In the genomic region with DNA sequence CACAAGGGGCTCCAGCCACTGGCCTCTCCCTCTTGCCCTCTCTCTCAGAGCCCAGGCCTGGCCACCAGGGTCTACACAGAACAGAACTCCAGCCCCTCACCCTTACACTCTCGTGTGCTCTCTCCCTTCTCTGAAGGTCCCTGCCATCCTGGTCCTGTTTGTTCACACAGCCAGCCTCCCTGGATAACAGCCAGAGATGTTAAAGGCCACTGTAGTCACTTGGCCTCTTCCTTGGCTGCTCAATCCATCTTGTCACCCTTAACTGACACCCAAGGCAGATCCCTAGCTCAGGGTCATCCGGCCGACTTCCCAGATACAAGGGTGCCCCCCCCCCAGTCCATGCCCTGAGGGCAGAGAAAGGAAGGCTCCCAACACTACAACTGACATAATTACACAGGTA, we compare ENCODE assay signal across 16 mouse cellular contexts. TPM values are rescaled to one million over a fixed set of nuclear protein-coding genes. Genes with fewer than 3 reads are reported as not detected.
DNase-seq lines count a peak whose midpoint lies in the region; ATAC-seq lines count a peak whose summit lies in the region.
"Had no signal": no experiment of that assay in that cellular context is flagged by ENCODE, and none has a peak within 500 bp of the region (broad histone marks: within the 10 kb centered on the region; RNA-seq: fewer than 3 reads in every experiment).

No protein-coding gene starts in this region.

- H3K9me3 ChIP-seq in forebrain, embryonic 14.5 days (replicated peaks; ENCODE audit: control insufficient read depth, low read length) = no peaks in the 10 kb centered on the region
- H3K9me3 ChIP-seq: kidney, embryonic 15.5 days had no signal

- H3K4me2 ChIP-seq in forebrain, embryonic 14.5 days (ENCODE audit: low read length) = no peak overlapping the region
- H3K4me2 ChIP-seq: kidney, embryonic 15.5 days had no signal

- H3K36me3 ChIP-seq in forebrain, embryonic 14.5 days (ENCODE audit: control insufficient read depth, insufficient read depth, low read length) = peaks cover 38% of the 10 kb centered on the region
- H3K36me3 ChIP-seq: kidney, embryonic 15.5 days had no signal

- WGBS in forebrain, embryonic 14.5 days = 82% methylated on average over 3 of the region's 3 CpGs

- intact Hi-C loops in heart, postnatal 10 days (cut with DNase I) = no loop called here

- DNase-seq in adrenal gland, postnatal 36 days = peak; percentile 32 to 39
- DNase-seq in adrenal gland, adult 8-10 months = no peak
- peak; percentile 41 for DNase-seq in kidney, adult 9 months
- no peak for DNase-seq in kidney, postnatal 4 days
- DNase-seq in adipocyte (ENCODE audit: low spot score) = peak; percentile 83
- DNase-seq in forebrain, embryonic 14.5 days (ENCODE audit: low spot score) = no peak
- no peak for DNase-seq in heart, postnatal 10 days
- DNase-seq: cerebellum, adult 11 months; cerebellum, postnatal 14 days; embryo, embryonic 11 days; gastrocnemius, postnatal 25 days; thymus, postnatal 4 days had no signal

- peaks cover 10% of the 10 kb centered on the region; the same call in 1 of the 2 replicates for H3K4me1 ChIP-seq in forebrain, embryonic 14.5 days (ENCODE audit: control insufficient read depth, insufficient read depth, low read length)

- H3K27me3 ChIP-seq in forebrain, embryonic 14.5 days (replicated peaks; ENCODE audit: control insufficient read depth, insufficient read depth, low read length) = no peaks in the 10 kb centered on the region
- H3K27me3 ChIP-seq: kidney, embryonic 15.5 days had no signal

- no peak overlapping the region for H3K4me3 ChIP-seq in forebrain, embryonic 14.5 days (ENCODE audit: low read depth, low read length)
- H3K4me3 ChIP-seq: kidney, embryonic 15.5 days; left cerebral cortex, adult 2 months had no signal

- peak overlapping the region; percentile 11; the same call in 1 of the 2 replicates for H3K27ac ChIP-seq in forebrain, embryonic 14.5 days (ENCODE audit: low read depth, low read length)
- H3K27ac ChIP-seq: kidney, embryonic 15.5 days; left cerebral cortex, adult 2 months; liver, embryonic 14.5 days had no signal

- no peak for ATAC-seq in forebrain, embryonic 14.5 days

- H3K9ac ChIP-seq in forebrain, embryonic 14.5 days (ENCODE audit: low read length) = no peak overlapping the region
- H3K9ac ChIP-seq: kidney, embryonic 15.5 days; liver, embryonic 14.5 days had no signal

RNA-seq across cellular contexts. Expression of a gene that starts 18.0 kb away (rescaled TPM):
- total RNA-seq in adrenal gland, postnatal 36 days (2021) = 10 to 100 TPM; 12.3 to 16.7 TPM
- total RNA-seq in adrenal gland, adult 8-10 months (2022) = 10 to 100 TPM; 12.3 to 25.8 (median 20.7) TPM
- 48.2 and 51.5 TPM in 2 replicates for polyA plus RNA-seq in forebrain, embryonic 14.5 days (2014; fragmentation: Nextera tagmentation; extraction: Ambion mirVana)
- 10 to 100 TPM; 19.3 to 24.0 TPM for total RNA-seq in heart, postnatal 10 days (2021)

RNA-seq across cellular contexts. Expression of a gene that starts 36.7 kb away (rescaled TPM):
- total RNA-seq in adrenal gland, postnatal 36 days (2021) = 1 to 10 TPM; 2.7 to 3.0 TPM
- total RNA-seq in adrenal gland, adult 8-10 months (2022) = 1 to 10 TPM; 4.1 to 7.4 (median 5.5) TPM
- polyA plus RNA-seq in forebrain, embryonic 14.5 days (2014; fragmentation: Nextera tagmentation; extraction: Ambion mirVana) = 3.7 and 5.3 TPM in 2 replicates
- 1 to 10 TPM; 1.2 TPM for total RNA-seq in heart, postnatal 10 days (2021)
- polyA plus RNA-seq: kidney, embryonic 15.5 days; limb, embryonic 11.5 days; liver, embryonic 14.5 days had no signal

RNA-seq across cellular contexts. Expression of a gene that starts 47.6 kb away (rescaled TPM):
- total RNA-seq in adrenal gland, postnatal 36 days (2021) = 1 to 10 TPM; 5.9 to 9.8 TPM
- total RNA-seq in adrenal gland, adult 8-10 months (2022) = 10 to 100 TPM in 1 of 4 experiments, 1 to 10 TPM in 3; 6.6 to 10.0 (median 8.1) TPM
- polyA plus RNA-seq in forebrain, embryonic 14.5 days (2014; fragmentation: Nextera tagmentation; extraction: Ambion mirVana) = 1.1 and 1.4 TPM in 2 replicates
- total RNA-seq in heart, postnatal 10 days (2021) = 10 to 100 TPM; 18.8 to 20.4 TPM

Comparison
In these comparisons a context has a peak if more than half of its experiments do, and no peak if none do; other contexts are left out.
1. DNase-seq: peak in adrenal gland, postnatal 36 days (2 of 2), kidney, adult 9 months (single experiment) and adipocyte (single experiment); none in adrenal gland, adult 8-10 months (single experiment), kidney, postnatal 4 days (0 of 2), forebrain, embryonic 14.5 days (single experiment) and heart, postnatal 10 days (0 of 2).